Mouse (Mus musculus) mesoderm, embryonic 11.5 days (tissue): ENCODE data around the gene Rcbtb2.

Experiments
- DNase-seq: peaks from one replicate; pipeline ENCODE4 v3.0.0-alpha.2; 2012; ENCODE audit warnings: low read depth, low spot score

Rcbtb2 gene

GRCm38 (mm10) chr14:73116301-73116700 is 6.5 kb upstream of the Rcbtb2 start:
- no peak for DNase-seq

GRCm38 (mm10) chr14:73116938-73117337 is 5.9 kb upstream of the Rcbtb2 start:
- DNase-seq: no peak

GRCm38 (mm10) chr14:73117411-73118392 is 5.1 kb upstream of the Rcbtb2 start:
- DNase-seq: no peak

- DNase-seq: no peak
These were observed 4.1 kb upstream of the Rcbtb2 start for GRCm38 (mm10) chr14:73118482-73119347.

DNA sequence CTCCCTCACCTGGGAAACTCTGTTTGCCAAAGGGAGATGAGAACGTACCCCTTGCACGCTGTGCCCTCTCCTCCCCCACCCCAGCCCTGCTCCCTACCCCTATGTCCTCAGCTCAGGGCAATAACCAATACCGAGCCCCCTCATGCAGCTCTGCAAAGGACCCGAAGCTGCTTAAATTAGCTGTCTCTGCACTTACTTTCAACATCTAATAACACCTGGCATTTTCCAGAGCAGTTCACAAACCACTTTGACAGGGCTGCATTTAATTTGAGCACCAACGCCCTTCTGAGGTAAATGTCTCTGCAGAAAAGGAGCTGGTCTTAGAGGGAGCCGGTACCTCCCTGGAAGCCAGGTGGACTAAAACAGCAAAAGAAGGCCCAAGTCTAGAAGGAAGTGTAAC is 3.4 kb upstream of the Rcbtb2 start:
- no peak for DNase-seq

GRCm38 (mm10) chr14:73119966-73120365 is 2.9 kb upstream of the Rcbtb2 start:
- no peak for DNase-seq

- no peak for DNase-seq
These were observed 470 bp upstream of the Rcbtb2 start for GRCm38 (mm10) chr14:73122211-73122922.

DNA sequence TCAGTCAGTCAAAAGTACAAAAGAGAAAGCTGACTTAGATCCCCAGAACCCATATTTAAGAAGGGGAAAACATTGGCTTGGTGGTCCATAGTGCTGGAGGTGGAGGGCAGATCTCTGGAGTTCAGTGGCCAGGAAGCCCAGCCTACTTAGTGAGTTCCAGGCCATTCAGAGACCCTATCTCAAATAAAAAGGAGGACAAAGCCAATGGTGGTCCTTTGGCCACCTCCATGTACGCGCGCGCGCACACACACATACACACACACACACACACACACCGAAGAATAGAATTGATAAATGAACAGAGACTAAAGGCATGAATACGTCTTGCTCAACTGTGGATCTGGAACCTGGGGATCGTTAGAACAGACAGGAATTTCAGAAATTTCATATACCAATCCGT is 544 bp downstream of the Rcbtb2 start:
- DNase-seq: no peak

- no peak for DNase-seq
These were observed 949 bp downstream of the Rcbtb2 start for GRCm38 (mm10) chr14:73123786-73124185.

GRCm38 (mm10) chr14:73130519-73130918 is 7.7 kb downstream of the Rcbtb2 start:
- DNase-seq: no peak

GRCm38 (mm10) chr14:73131856-73132410 is 9.1 kb downstream of the Rcbtb2 start:
- DNase-seq: no peak

GRCm38 (mm10) chr14:73132731-73133130 is 9.9 kb downstream of the Rcbtb2 start:
- no peak for DNase-seq

- no peak for DNase-seq
These were observed 14.4 kb downstream of the Rcbtb2 start for GRCm38 (mm10) chr14:73137234-73137633.

- DNase-seq: no peak
These were observed 15.6 kb downstream of the Rcbtb2 start for GRCm38 (mm10) chr14:73138483-73138882.

DNA sequence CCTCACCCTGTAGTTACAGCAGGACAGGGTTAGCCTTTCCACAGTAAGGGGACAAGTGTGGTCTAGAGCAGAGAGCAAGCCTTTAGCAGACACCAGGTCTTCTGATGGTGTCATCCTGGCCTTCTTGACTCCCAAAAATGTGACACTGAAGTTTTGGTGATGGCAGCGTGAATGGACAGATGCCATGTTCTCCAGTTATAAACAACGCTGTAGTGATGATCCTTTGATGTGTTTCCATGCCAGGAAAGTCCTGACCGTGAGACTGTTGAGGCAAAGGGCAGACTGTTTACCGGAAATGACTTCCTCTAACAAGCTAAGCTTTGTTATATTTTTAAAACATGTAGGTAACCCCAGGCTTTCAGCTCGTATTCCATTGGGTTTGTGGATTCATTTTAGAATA is 17.0 kb downstream of the Rcbtb2 start:
- DNase-seq: no peak

GRCm38 (mm10) chr14:73141800-73142199 is 19.0 kb downstream of the Rcbtb2 start:
- DNase-seq: no peak

DNA sequence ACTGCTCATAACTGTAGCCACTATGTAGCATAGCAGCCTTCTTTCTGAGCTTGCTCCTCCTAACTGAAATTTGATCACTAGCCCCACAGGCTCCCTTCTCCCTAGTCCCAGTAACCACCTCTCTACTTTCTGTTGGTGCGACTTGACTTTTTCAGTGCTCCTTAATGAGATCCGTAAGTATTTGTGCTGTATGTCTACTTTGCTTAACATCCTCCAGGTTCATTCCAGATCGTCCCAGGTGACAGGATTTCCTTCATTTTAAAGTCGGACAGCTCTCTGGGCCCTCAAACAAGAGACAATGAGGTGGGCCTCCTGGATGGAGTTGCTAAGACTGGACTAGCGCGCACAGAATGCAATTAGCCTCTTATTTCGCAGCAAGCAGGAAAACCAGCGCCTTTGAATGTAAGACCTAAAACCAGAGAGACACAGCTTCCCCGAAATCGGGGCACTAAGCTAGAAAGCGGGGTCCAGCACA is 19.6 kb downstream of the Rcbtb2 start:
- DNase-seq: no peak

- peak; percentile 90 for DNase-seq
These were observed 20.3 kb downstream of the Rcbtb2 start for GRCm38 (mm10) chr14:73142896-73143709.

DNA sequence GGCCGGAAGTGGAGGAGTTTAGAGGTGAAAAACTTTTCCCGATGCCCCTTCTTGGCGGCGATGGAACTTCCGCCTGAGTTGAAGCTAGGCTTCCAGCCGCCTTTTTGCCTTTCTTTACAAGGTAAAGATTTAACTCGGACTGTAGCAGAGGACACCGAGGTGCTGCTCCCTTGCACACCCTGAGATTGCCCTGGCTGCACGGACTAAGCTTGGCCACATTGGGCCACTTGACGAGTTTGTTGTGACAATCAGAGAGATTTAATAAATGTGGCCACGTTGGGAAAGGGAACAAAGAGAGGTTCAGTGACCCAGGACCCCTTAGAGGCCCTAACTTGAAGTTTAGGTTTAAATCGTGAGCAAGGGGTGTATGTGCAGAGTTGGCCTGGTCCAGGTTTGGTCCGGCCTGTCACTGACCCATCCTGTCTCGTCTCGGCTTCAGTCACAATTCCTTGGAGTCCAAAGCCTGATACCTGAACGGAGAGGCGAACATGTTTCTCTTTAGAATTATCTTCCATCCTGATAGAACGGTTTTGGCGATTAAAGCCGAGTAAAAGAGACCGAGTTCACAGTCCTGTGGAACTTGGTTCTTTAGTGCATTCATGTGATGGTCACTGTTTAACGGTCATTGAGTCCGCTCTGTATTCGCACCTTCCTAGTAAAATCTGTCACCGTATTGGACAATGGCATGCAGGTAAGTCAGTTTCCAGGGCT is 21.0 kb downstream of the Rcbtb2 start:
- DNase-seq: no peak

- DNase-seq: no peak
These were observed 22.7 kb downstream of the Rcbtb2 start for GRCm38 (mm10) chr14:73145531-73145930.
